Mouse (Mus musculus) G1E-ER4 (cell line): ENCODE results near the gene Wdr25. TPM values are rescaled to one million over a fixed set of nuclear protein-coding genes. Genes with fewer than 3 reads are reported as not detected.

Experiments used
- GATA1 ChIP-seq: IDR thresholded peaks from one replicate; pipeline ENCODE4 v1.8.0; 2012; ENCODE audit warnings: low read length, inconsistent platforms
- polyA plus RNA-seq: library from polyadenylated mRNA; stranded (reverse); fragments of >175 nt; gene quantifications from 2 replicates; pipeline ENCODE4 v1.2.3, GENCODE M21; 2012

Wdr25 gene
- polyA plus RNA-seq, 1 experiment = 4.1 TPM

GRCm38 (mm10) chr12:108885906-108886305 is 7.5 kb upstream of the Wdr25 start:
- TF ChIP-seq GATA1 = no peak

- TF ChIP-seq GATA1 = no peak
These were observed 6.4 kb upstream of the Wdr25 start for GRCm38 (mm10) chr12:108887077-108887476.

GRCm38 (mm10) chr12:108888632-108889031 is 4.8 kb upstream of the Wdr25 start:
- TF ChIP-seq GATA1 = no peak

- TF ChIP-seq GATA1 = no peak
These were observed 442 bp downstream of the Wdr25 start, which contains the start of gene Wars for GRCm38 (mm10) chr12:108893715-108894431. TSS of gene Wars (minus strand) at chr12:108894174.

- TF ChIP-seq GATA1 = no peak
These were observed 993 bp downstream of the Wdr25 start for GRCm38 (mm10) chr12:108894432-108894816.

- TF ChIP-seq GATA1 = no peak
These were observed 2.6 kb downstream of the Wdr25 start for GRCm38 (mm10) chr12:108896006-108896405.

- TF ChIP-seq GATA1 = no peak
These were observed 7.9 kb downstream of the Wdr25 start for GRCm38 (mm10) chr12:108901346-108901745.

- TF ChIP-seq GATA1 = no peak
These were observed 9.5 kb downstream of the Wdr25 start for GRCm38 (mm10) chr12:108902940-108903339.

GRCm38 (mm10) chr12:108903600-108904275 is 10.3 kb downstream of the Wdr25 start:
- no peak for TF ChIP-seq GATA1

- no peak for TF ChIP-seq GATA1
These were observed 10.8 kb downstream of the Wdr25 start for GRCm38 (mm10) chr12:108904276-108904653.

GRCm38 (mm10) chr12:108905620-108906302 is 12.3 kb downstream of the Wdr25 start:
- TF ChIP-seq GATA1 = no peak

GRCm38 (mm10) chr12:108906398-108906797 is 13.0 kb downstream of the Wdr25 start:
- no peak for TF ChIP-seq GATA1

- TF ChIP-seq GATA1 = no peak
These were observed 16.5 kb downstream of the Wdr25 start for GRCm38 (mm10) chr12:108909846-108910433.

- no peak for TF ChIP-seq GATA1
These were observed 19.0 kb downstream of the Wdr25 start for GRCm38 (mm10) chr12:108912442-108912841.

GRCm38 (mm10) chr12:108914198-108914597 is 20.8 kb downstream of the Wdr25 start:
- TF ChIP-seq GATA1 = no peak
